Mouse (Mus musculus) left cerebral cortex, adult 8-10 months (tissue): Measurements from ENCODE around the gene Coro6. TPM values are rescaled to one million over a fixed set of nuclear protein-coding genes. Genes with fewer than 3 reads are reported as not detected.
A peak's percentile ranks its signal among the peaks of the same experiment; 100 is the strongest.

ENCODE experiments used
- DNase-seq, 2 experiments: peaks; one replicate each; pipeline ENCODE4 v3.0.0; 2022; ENCODE audit warnings: low spot score in 2 of 2
- total RNA-seq, 4 experiments: library from RNA; stranded (reverse); gene quantifications; 2 replicates each; pipeline ENCODE4 v1.2.4; 2022

Gene Coro6
- total RNA-seq, 4 experiments from 2014 or later, result 48.9 to 51.4 (median 50.4) TPM

GRCm38 (mm10) chr11:77493512-77494343 lies 31.5 kb downstream of the Coro6 start, which contains the start of gene Git1:
Gene Git1, plus strand, starts transcription at chr11:77493562.
- peak in 1 of 2 experiments; percentile 81 for DNase-seq

- DNase-seq, result no peak
These were observed 32.1 kb downstream of the Coro6 start for GRCm38 (mm10) chr11:77494344-77494676.

GRCm38 (mm10) chr11:77494782-77495181 lies 32.6 kb downstream of the Coro6 start:
- DNase-seq, result no peak

- DNase-seq, result no peak
These were observed 33.3 kb downstream of the Coro6 start for GRCm38 (mm10) chr11:77495507-77495906.

GRCm38 (mm10) chr11:77497341-77497756 lies 35.1 kb downstream of the Coro6 start:
- DNase-seq, result no peak

GRCm38 (mm10) chr11:77497851-77498250 lies 35.6 kb downstream of the Coro6 start:
- no peak for DNase-seq

GRCm38 (mm10) chr11:77498261-77499139 lies 36.3 kb downstream of the Coro6 start:
- DNase-seq, result no peak

GRCm38 (mm10) chr11:77499354-77499753 lies 37.1 kb downstream of the Coro6 start:
- DNase-seq, result no peak

- peak in 1 of 2 experiments; percentile 81 for DNase-seq
These were observed 38.4 kb downstream of the Coro6 start for GRCm38 (mm10) chr11:77500361-77501325.

GRCm38 (mm10) chr11:77501392-77501791 lies 39.2 kb downstream of the Coro6 start:
- peak in 1 of 2 experiments; percentile 74 for DNase-seq

- DNase-seq, result no peak
These were observed 39.8 kb downstream of the Coro6 start for GRCm38 (mm10) chr11:77501971-77502370.

- no peak for DNase-seq
These were observed 40.3 kb downstream of the Coro6 start for GRCm38 (mm10) chr11:77502481-77502880.

GRCm38 (mm10) chr11:77503511-77503910 lies 41.3 kb downstream of the Coro6 start:
- peak in 1 of 2 experiments; percentile 32 for DNase-seq

GRCm38 (mm10) chr11:77504377-77504776 lies 42.2 kb downstream of the Coro6 start:
- DNase-seq, result peak in 1 of 2 experiments; percentile 15

GRCm38 (mm10) chr11:77505291-77505980 lies 43.2 kb downstream of the Coro6 start:
- peak in 1 of 2 experiments; percentile 28 for DNase-seq

- no peak for DNase-seq
These were observed 44.1 kb downstream of the Coro6 start for GRCm38 (mm10) chr11:77506273-77506672.

- DNase-seq, result no peak
These were observed 44.7 kb downstream of the Coro6 start for GRCm38 (mm10) chr11:77506941-77507340.

- DNase-seq, result no peak
These were observed 45.2 kb downstream of the Coro6 start for GRCm38 (mm10) chr11:77507426-77507825.

GRCm38 (mm10) chr11:77508068-77509021 lies 46.1 kb downstream of the Coro6 start:
- DNase-seq, result peak in 1 of 2 experiments; percentile 80
